Mouse (Mus musculus) regulatory T cell (primary cell): ENCODE measurements around the gene Gm14305.
"Not testable (repeated sequence)": the region's sequence is repeated elsewhere in the genome, so short reads cannot be mapped to it uniquely, and the experiment has no call there.

Source experiments
- in situ Hi-C: fragments of 300-600 bp; cut with MboI, MseI; formaldehyde crosslinking; loops from one replicate; pipeline ENCODE4 v1.15.1; 2025; ENCODE audit warnings: high pct_unique_total_duplicates

The Gm14305 gene

GRCm38 (mm10) chr2:176708051-176708450 lies at the start of gene Gm14305:
Gm14305 (plus strand) TSS chr2:176708328.
- in situ Hi-C loops = loop anchor here (25.0 kb wide), 3 partner anchors 746 to 1221 kb away; partner anchors contain the start of genes Gm11007 and Gm2026

- in situ Hi-C loops = not testable (repeated sequence)
Measured at GRCm38 (mm10) chr2:176670222-176670621, 37.9 kb upstream of the Gm14305 start, which contains the start of gene Zfp973. Zfp973 (plus strand) TSS chr2:176670522.
